Comparison of ENCODE assay signal across 8 mouse cellular contexts in genomic region chr11:33199906-33200763, GRCm38 (mm10). TPM values are rescaled to one million over a fixed set of nuclear protein-coding genes. Genes with fewer than 3 reads are reported as not detected.
DNase-seq lines count a peak whose midpoint lies in the region; ATAC-seq and TF ChIP-seq lines count a peak whose summit lies in the region.
"Had no signal": no experiment of that assay in that cellular context is flagged by ENCODE, and none has a peak within 500 bp of the region (broad histone marks: within the 10 kb centered on the region; RNA-seq: fewer than 3 reads in every experiment).

No protein-coding gene starts in this region.

- H3K9me3 ChIP-seq in megakaryocyte, embryonic 14.5 days: peaks cover 44% of the 10 kb centered on the region
- H3K9me3 ChIP-seq in embryonic facial prominence, embryonic 10.5 days: peaks cover 7% of the 10 kb centered on the region
- H3K9me3 ChIP-seq in hindbrain, embryonic 15.5 days: no peaks in the 10 kb centered on the region
- peaks cover 13% of the 10 kb centered on the region for H3K9me3 ChIP-seq in midbrain, embryonic 10.5 days (replicated peaks)

- H3K9ac ChIP-seq in hindbrain, embryonic 15.5 days: peak overlapping the region; percentile 37; the same call in 1 of the 2 replicates

- no peaks in the 10 kb centered on the region for H3K36me3 ChIP-seq in megakaryocyte, embryonic 14.5 days (replicated peaks; ENCODE audit: low read length)
- H3K36me3 ChIP-seq in embryonic facial prominence, embryonic 10.5 days (replicated peaks): no peaks in the 10 kb centered on the region
- no peaks in the 10 kb centered on the region for H3K36me3 ChIP-seq in hindbrain, embryonic 15.5 days
- no peaks in the 10 kb centered on the region for H3K36me3 ChIP-seq in midbrain, embryonic 10.5 days

- H3K27me3 ChIP-seq in megakaryocyte, embryonic 14.5 days (replicated peaks): peaks cover 100% of the 10 kb centered on the region
- peaks cover 100% of the 10 kb centered on the region for H3K27me3 ChIP-seq in embryonic facial prominence, embryonic 10.5 days (replicated peaks; ENCODE audit: low read depth, poor library complexity, severe bottlenecking)
- peaks cover 48% of the 10 kb centered on the region for H3K27me3 ChIP-seq in hindbrain, embryonic 15.5 days
- peaks cover 100% of the 10 kb centered on the region for H3K27me3 ChIP-seq in midbrain, embryonic 10.5 days (ENCODE audit: low read depth, poor library complexity, severe bottlenecking)

- intact Hi-C loops in left cerebral cortex, adult 2 months (cut with DNase I): loop anchor here (1.0 kb wide), 1 partner anchor 37 kb away; the partner anchor contains the start of gene Npm1

- H3K4me3 ChIP-seq in megakaryocyte, embryonic 14.5 days (replicated peaks): peak overlapping the region; percentile 56
- H3K4me3 ChIP-seq in embryonic facial prominence, embryonic 10.5 days: peak overlapping the region; percentile 52
- peak overlapping the region; percentile 40 for H3K4me3 ChIP-seq in hindbrain, embryonic 15.5 days
- peak overlapping the region; percentile 55 for H3K4me3 ChIP-seq in midbrain, embryonic 10.5 days
- no peak overlapping the region for H3K4me3 ChIP-seq in left cerebral cortex, adult 2 months

- TF ChIP-seq CTCF in left cerebral cortex, adult 2 months (IDR thresholded peaks at IDR 0.05): no peak

- peak overlapping the region; percentile 52 for H3K4me2 ChIP-seq in hindbrain, embryonic 15.5 days

- peak; percentile 71 for DNase-seq in embryonic facial prominence, embryonic 10.5 days (ENCODE audit: low spot score)
- DNase-seq in midbrain, embryonic 10.5 days (ENCODE audit: low spot score): peak; percentile 65
- no peak for DNase-seq in left cerebral cortex, adult 2 months (ENCODE audit: extremely low spot score in 1 of 2, low spot score in 2 of 2)

- H3K4me1 ChIP-seq in megakaryocyte, embryonic 14.5 days: peaks cover 55% of the 10 kb centered on the region
- peaks cover 61% of the 10 kb centered on the region for H3K4me1 ChIP-seq in embryonic facial prominence, embryonic 10.5 days
- peaks cover 42% of the 10 kb centered on the region for H3K4me1 ChIP-seq in hindbrain, embryonic 15.5 days (replicated peaks)
- H3K4me1 ChIP-seq in midbrain, embryonic 10.5 days: peaks cover 65% of the 10 kb centered on the region

- no peak for ATAC-seq in megakaryocyte, adult 5-6 weeks (ENCODE audit: poor library complexity, severe bottlenecking)
- no peak for ATAC-seq in hindbrain, embryonic 15.5 days (ENCODE audit: low FRiP score, low read depth)
- no peak for ATAC-seq in CD4-positive, CD25-positive, alpha-beta regulatory T cell, adult 4 months

- 1% methylated on average over 45 of the region's 45 CpGs for WGBS in embryonic facial prominence, embryonic 10.5 days
- WGBS in hindbrain, embryonic 15.5 days: under 1% methylated on average over 45 of the region's 45 CpGs
- WGBS in midbrain, embryonic 10.5 days: 1% methylated on average over 45 of the region's 45 CpGs

- H3K27ac ChIP-seq in embryonic facial prominence, embryonic 10.5 days (replicated peaks): no peak overlapping the region
- H3K27ac ChIP-seq in hindbrain, embryonic 15.5 days (replicated peaks): peak overlapping the region; percentile 79
- H3K27ac ChIP-seq in midbrain, embryonic 10.5 days (replicated peaks): peak overlapping the region; percentile 33; the same call in 1 of the 2 replicates
- H3K27ac ChIP-seq in left cerebral cortex, adult 2 months: no peak overlapping the region

RNA-seq across cellular contexts. Expression of gene Tlx3, which starts 3.3 kb away (rescaled TPM):
- not detected in 2 replicates for polyA plus RNA-seq in megakaryocyte, embryonic 14.5 days (2012; ENCODE audit: insufficient read depth, low replicate concordance)
- total RNA-seq in megakaryocyte, adult 5-6 weeks (2015): not detected in 2 replicates
- not detected in 2 replicates for total RNA-seq in megakaryocyte, adult 5-6 weeks (2017)
- 5.0 TPM in 2 replicates for polyA plus RNA-seq in embryonic facial prominence, embryonic 10.5 days (2016; fragmentation: Nextera tagmentation; extraction: Ambion mirVana)
- 15.0 and 18.1 TPM in 2 replicates for polyA plus RNA-seq in hindbrain, embryonic 15.5 days (2015; fragmentation: Nextera tagmentation; extraction: Ambion mirVana)
- polyA plus RNA-seq in midbrain, embryonic 10.5 days (2016; fragmentation: Nextera tagmentation; extraction: Ambion mirVana): 2.0 and 3.3 TPM in 2 replicates
- not detected for total RNA-seq in left cerebral cortex, adult 2 months (2021)
- not detected for polyA plus RNA-seq in CD4-positive, CD25-positive, alpha-beta regulatory T cell, adult 4 months (2017; shearing (Covaris generic))
- total RNA-seq: layer of hippocampus, postnatal 10 days had no signal

RNA-seq across cellular contexts. Expression of gene Npm1, which starts 37.1 kb away (rescaled TPM):
- polyA plus RNA-seq in megakaryocyte, embryonic 14.5 days (2012; ENCODE audit: insufficient read depth, low replicate concordance): 6.4 and 137 TPM in 2 replicates
- 717 and 796 TPM in 2 replicates for total RNA-seq in megakaryocyte, adult 5-6 weeks (2015)
- 1,083 and 1,097 TPM in 2 replicates for total RNA-seq in megakaryocyte, adult 5-6 weeks (2017)
- polyA plus RNA-seq in embryonic facial prominence, embryonic 10.5 days (2016; fragmentation: Nextera tagmentation; extraction: Ambion mirVana): 1,564 and 1,604 TPM in 2 replicates
- 377 and 402 TPM in 2 replicates for polyA plus RNA-seq in hindbrain, embryonic 15.5 days (2015; fragmentation: Nextera tagmentation; extraction: Ambion mirVana)
- 1,028 and 1,324 TPM in 2 replicates for polyA plus RNA-seq in midbrain, embryonic 10.5 days (2016; fragmentation: Nextera tagmentation; extraction: Ambion mirVana)
- total RNA-seq in left cerebral cortex, adult 2 months (2021): 100 to 1,000 TPM; 146 to 152 TPM
- 1,000 to 10,000 TPM; 1,268 to 1,417 TPM for polyA plus RNA-seq in CD4-positive, CD25-positive, alpha-beta regulatory T cell, adult 4 months (2017; shearing (Covaris generic))

RNA-seq across cellular contexts. Expression of gene Fgf18, which starts 52.9 kb away (rescaled TPM):
- not detected in 2 replicates for polyA plus RNA-seq in megakaryocyte, embryonic 14.5 days (2012; ENCODE audit: insufficient read depth, low replicate concordance)
- not detected in 2 replicates for total RNA-seq in megakaryocyte, adult 5-6 weeks (2015)
- total RNA-seq in megakaryocyte, adult 5-6 weeks (2017): not detected in 2 replicates
- 2.8 and 3.4 TPM in 2 replicates for polyA plus RNA-seq in embryonic facial prominence, embryonic 10.5 days (2016; fragmentation: Nextera tagmentation; extraction: Ambion mirVana)
- polyA plus RNA-seq in hindbrain, embryonic 15.5 days (2015; fragmentation: Nextera tagmentation; extraction: Ambion mirVana): 7.1 and 7.4 TPM in 2 replicates
- 6.5 and 8.8 TPM in 2 replicates for polyA plus RNA-seq in midbrain, embryonic 10.5 days (2016; fragmentation: Nextera tagmentation; extraction: Ambion mirVana)
- 1 to 10 TPM; 1.9 to 2.6 TPM for total RNA-seq in left cerebral cortex, adult 2 months (2021)
- polyA plus RNA-seq in CD4-positive, CD25-positive, alpha-beta regulatory T cell, adult 4 months (2017; shearing (Covaris generic)): not detected

Comparison
In these comparisons a context has a peak if more than half of its experiments do, and no peak if none do; other contexts are left out.
1. DNase-seq: peak in embryonic facial prominence, embryonic 10.5 days (single experiment) and midbrain, embryonic 10.5 days (single experiment); none in left cerebral cortex, adult 2 months (0 of 2).
2. H3K27ac ChIP-seq: peak in hindbrain, embryonic 15.5 days (single experiment) and midbrain, embryonic 10.5 days (single experiment); none in embryonic facial prominence, embryonic 10.5 days (single experiment) and left cerebral cortex, adult 2 months (single experiment).